Mouse (Mus musculus): ENCODE data around the gene Wdr18. TPM values are rescaled to one million over a fixed set of nuclear protein-coding genes. Genes with fewer than 3 reads are reported as not detected.
A peak's percentile ranks its signal among the peaks of the same experiment; 100 is the strongest.

The Wdr18 gene
- total and polyA plus RNA-seq, 3 experiments = 28.5 to 69.0 (median 34.6) TPM

- DNase-seq (ENCODE audit: low spot score) (peak; percentile 91), ATAC-seq (ENCODE audit: extremely low read depth, insufficient number of reproducible peaks, low FRiP score, poor library complexity, severe bottlenecking) (peak; percentile 59)
- Histone ChIP-seq H3K4me3 (ENCODE audit: low read depth, low read length) (peak within 1 kb of the TSS; percentile 95), H3K36me3 (replicated peaks) (peaks cover 26% of the 10 kb centered on the region), H3K4me1 (ENCODE audit: insufficient read depth, low read depth, low read length) (peaks cover 54% of the 10 kb centered on the region), H3K9me3 (replicated peaks) (peaks cover 1% of the 10 kb centered on the region), H3K27me3 (ENCODE audit: insufficient read depth, low read length) (no peaks in the 10 kb centered on the region)
- no peak for TF ChIP-seq GATA1 (IDR thresholded peaks at IDR 0.05; ENCODE audit: borderline replicate concordance, low read length)
- TF ChIP-seq GATA2 (IDR thresholded peaks at IDR 0.05; ENCODE audit: borderline replicate concordance, low read depth, low read length) = no peak
- no peak for TF ChIP-seq POLR2AphosphoS5 (IDR thresholded peaks at IDR 0.05; ENCODE audit: insufficient replicate concordance, low read depth, low read length)
- no peak for TF ChIP-seq TAL1 (conservative IDR thresholded peaks at IDR 0.05; ENCODE audit: low read depth, low read length)
- no peak for TF ChIP-seq CTCF (IDR thresholded peaks at IDR 0.05; ENCODE audit: low read depth, low read length)
Observed at GRCm38 (mm10) chr10:79926491-79927323, 33.2 kb upstream of the Wdr18 start, which contains the start of gene Arid3a. Gene Arid3a (plus strand): TSS chr10:79927043.

DNA sequence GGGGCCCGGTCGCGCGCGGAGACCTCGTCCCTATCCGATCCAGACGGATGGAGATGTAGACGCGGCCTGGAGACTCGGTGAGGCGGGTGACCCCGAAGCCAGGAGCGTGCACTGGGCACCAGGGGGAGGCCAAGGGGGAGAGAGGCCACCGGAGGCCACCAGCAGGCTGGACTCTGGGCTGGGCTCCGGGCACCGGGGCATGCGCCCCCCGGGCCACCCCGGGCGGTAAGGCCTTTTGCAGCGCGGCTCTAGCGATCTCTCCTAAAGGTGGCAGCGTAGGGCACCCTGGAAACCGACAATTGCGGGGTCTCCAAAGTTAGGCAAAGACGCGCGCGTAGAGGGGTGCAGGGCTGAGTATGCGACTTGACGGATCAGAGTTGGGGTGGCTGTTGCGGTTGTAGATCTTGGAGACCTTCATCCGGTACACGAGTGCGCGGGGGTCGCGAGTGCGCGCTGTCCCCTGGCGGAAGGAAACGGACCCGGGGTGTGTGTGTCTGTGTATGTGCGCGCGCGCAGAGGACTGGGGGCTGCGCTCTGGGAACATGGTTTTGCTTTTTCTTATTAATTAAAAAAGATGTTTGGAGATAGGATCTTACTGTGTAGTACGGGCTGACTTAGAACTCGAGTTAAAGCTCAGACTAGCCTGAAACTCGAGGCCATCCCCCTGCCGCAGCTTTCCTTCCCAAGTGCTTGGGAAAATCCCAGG lies 32.5 kb upstream of the Wdr18 start:
- Histone ChIP-seq H3K9me3 (replicated peaks) (no peaks in the 10 kb centered on the region), H3K4me1 (ENCODE audit: insufficient read depth, low read depth, low read length) (peaks cover 61% of the 10 kb centered on the region), H3K4me3 (ENCODE audit: low read depth, low read length) (peak overlapping the region; percentile 95), H3K36me3 (replicated peaks) (peaks cover 34% of the 10 kb centered on the region), H3K27me3 (ENCODE audit: insufficient read depth, low read length) (no peaks in the 10 kb centered on the region)
- ATAC-seq (ENCODE audit: extremely low read depth, insufficient number of reproducible peaks, low FRiP score, poor library complexity, severe bottlenecking) = no peak
- peak; percentile 58 for DNase-seq (ENCODE audit: low spot score)
- TF ChIP-seq GATA1 (IDR thresholded peaks at IDR 0.05; ENCODE audit: borderline replicate concordance, low read length) (no peak), POLR2AphosphoS5 (IDR thresholded peaks at IDR 0.05; ENCODE audit: insufficient replicate concordance, low read depth, low read length) (no peak), CTCF (IDR thresholded peaks at IDR 0.05; ENCODE audit: low read depth, low read length) (no peak), TAL1 (conservative IDR thresholded peaks at IDR 0.05; ENCODE audit: low read depth, low read length) (no peak), GATA2 (IDR thresholded peaks at IDR 0.05; ENCODE audit: borderline replicate concordance, low read depth, low read length) (no peak)

GRCm38 (mm10) chr10:79928030-79928694 lies 31.8 kb upstream of the Wdr18 start:
- Histone ChIP-seq H3K4me3 (ENCODE audit: low read depth, low read length) (peak overlapping the region; percentile 95), H3K9me3 (replicated peaks) (no peaks in the 10 kb centered on the region), H3K27me3 (ENCODE audit: insufficient read depth, low read length) (no peaks in the 10 kb centered on the region), H3K36me3 (replicated peaks) (peaks cover 41% of the 10 kb centered on the region), H3K4me1 (ENCODE audit: insufficient read depth, low read depth, low read length) (peaks cover 68% of the 10 kb centered on the region)
- ATAC-seq (ENCODE audit: extremely low read depth, insufficient number of reproducible peaks, low FRiP score, poor library complexity, severe bottlenecking) = no peak
- TF ChIP-seq TAL1 (conservative IDR thresholded peaks at IDR 0.05; ENCODE audit: low read depth, low read length) = no peak
- no peak for TF ChIP-seq CTCF (IDR thresholded peaks at IDR 0.05; ENCODE audit: low read depth, low read length)
- no peak for TF ChIP-seq GATA1 (IDR thresholded peaks at IDR 0.05; ENCODE audit: borderline replicate concordance, low read length)
- DNase-seq (ENCODE audit: low spot score) = peak; percentile 69

DNA sequence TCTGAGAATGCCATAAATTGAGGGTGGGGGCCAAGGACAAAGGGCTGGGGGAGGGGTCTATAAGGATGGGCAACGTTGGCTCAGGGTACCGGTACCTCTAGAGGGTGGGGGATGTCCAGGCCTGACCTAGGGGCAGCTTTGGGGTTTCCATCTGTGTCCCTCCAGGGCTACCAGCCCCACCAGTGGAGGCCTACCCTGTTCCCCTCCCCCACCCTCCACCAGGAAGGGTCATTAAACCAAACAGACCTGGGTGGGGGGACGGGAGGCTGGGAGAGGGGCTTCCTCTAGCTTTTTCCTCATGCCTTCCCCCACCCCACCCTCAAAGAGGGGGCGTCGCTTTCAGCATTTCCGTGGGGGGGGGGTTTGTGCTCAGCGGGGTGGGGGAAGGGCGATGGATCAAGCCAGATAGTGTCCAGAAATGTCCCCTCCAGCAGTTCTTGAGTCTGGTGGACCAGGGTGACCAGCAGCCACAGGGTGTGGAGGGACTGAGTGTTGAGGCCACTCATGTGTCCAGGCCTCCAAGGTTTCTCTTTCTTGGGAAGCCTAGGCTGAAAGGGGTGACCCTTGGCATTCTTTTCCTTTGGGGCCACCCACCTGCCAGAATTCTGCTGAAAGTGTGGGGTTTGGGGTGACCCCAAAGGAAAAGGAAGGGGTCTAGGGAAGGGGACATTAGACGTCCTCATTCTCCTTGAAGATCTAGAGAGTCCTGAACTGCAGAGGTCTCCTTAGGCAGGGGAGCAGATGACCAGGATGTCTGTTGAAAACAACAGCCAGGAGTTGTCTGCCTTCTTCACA lies 30.8 kb upstream of the Wdr18 start:
- DNase-seq (ENCODE audit: low spot score) = no peak
- Histone ChIP-seq H3K36me3 (replicated peaks) (peaks cover 50% of the 10 kb centered on the region), H3K4me3 (ENCODE audit: low read depth, low read length) (peak overlapping the region; percentile 95), H3K4me1 (ENCODE audit: insufficient read depth, low read depth, low read length) (peaks cover 72% of the 10 kb centered on the region), H3K9me3 (replicated peaks) (no peaks in the 10 kb centered on the region), H3K27me3 (ENCODE audit: insufficient read depth, low read length) (no peaks in the 10 kb centered on the region)
- TF ChIP-seq CTCF (IDR thresholded peaks at IDR 0.05; ENCODE audit: low read depth, low read length) = no peak
- no peak for TF ChIP-seq TAL1 (conservative IDR thresholded peaks at IDR 0.05; ENCODE audit: low read depth, low read length)
- TF ChIP-seq GATA1 (IDR thresholded peaks at IDR 0.05; ENCODE audit: borderline replicate concordance, low read length) = no peak
- no peak for ATAC-seq (ENCODE audit: extremely low read depth, insufficient number of reproducible peaks, low FRiP score, poor library complexity, severe bottlenecking)

DNA sequence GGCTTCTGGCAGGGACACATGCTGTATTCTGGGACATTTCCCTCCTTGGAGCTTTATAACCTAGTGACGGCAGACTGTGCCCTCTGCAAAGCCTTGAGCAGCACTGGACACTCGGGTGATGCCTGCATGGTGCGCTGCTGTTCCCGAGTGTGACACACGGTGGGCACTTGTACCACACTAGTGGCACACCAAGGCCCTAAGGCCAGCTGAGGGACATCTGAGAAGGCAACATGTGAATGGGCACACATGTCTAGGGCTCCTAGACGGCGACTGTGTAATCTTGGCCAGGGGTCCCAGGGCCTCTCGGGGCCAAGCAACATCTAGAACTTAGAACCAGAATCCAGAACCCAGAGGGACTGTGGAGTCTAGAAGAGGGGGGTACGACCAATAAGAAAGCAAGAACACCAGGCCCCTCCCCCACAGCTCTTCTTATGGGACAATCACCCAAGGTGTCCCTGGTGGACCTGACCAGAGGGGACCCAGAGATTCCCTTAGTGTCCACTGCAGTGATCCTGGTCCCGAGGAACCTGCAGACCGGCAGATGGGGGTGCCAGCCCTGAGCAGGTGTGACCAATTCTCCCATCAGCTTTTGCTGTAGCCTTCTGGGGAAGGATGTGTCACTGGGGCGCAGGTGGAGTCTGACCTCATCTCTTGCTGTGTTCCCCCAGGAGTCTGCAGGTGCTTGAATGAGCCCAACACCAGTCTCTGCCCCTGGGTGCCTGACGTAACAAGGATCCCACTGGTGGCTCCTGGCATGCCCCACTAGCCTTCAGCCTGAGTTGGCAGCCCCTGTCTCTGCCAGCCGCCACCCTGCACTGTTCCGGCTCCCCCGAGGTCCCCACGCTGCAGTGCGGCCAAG lies 29.8 kb upstream of the Wdr18 start:
- ATAC-seq (ENCODE audit: extremely low read depth, insufficient number of reproducible peaks, low FRiP score, poor library complexity, severe bottlenecking) (no peak), DNase-seq (ENCODE audit: low spot score) (no peak)
- Histone ChIP-seq H3K27me3 (ENCODE audit: insufficient read depth, low read length) (no peaks in the 10 kb centered on the region), H3K4me1 (ENCODE audit: insufficient read depth, low read depth, low read length) (peaks cover 77% of the 10 kb centered on the region), H3K4me3 (ENCODE audit: low read depth, low read length) (no peak overlapping the region; the same call in 1 of the 2 replicates), H3K9me3 (replicated peaks) (no peaks in the 10 kb centered on the region), H3K36me3 (replicated peaks) (peaks cover 61% of the 10 kb centered on the region)
- no peak for TF ChIP-seq POLR2AphosphoS5 (IDR thresholded peaks at IDR 0.05; ENCODE audit: insufficient replicate concordance, low read depth, low read length)
- no peak for TF ChIP-seq TAL1 (conservative IDR thresholded peaks at IDR 0.05; ENCODE audit: low read depth, low read length)
- no peak for TF ChIP-seq GATA2 (IDR thresholded peaks at IDR 0.05; ENCODE audit: borderline replicate concordance, low read depth, low read length)
- no peak for TF ChIP-seq GATA1 (IDR thresholded peaks at IDR 0.05; ENCODE audit: borderline replicate concordance, low read length)

Measured in G1E (cell line).